Mouse (Mus musculus): ENCODE measurements around the gene Plagl1.

DNA sequence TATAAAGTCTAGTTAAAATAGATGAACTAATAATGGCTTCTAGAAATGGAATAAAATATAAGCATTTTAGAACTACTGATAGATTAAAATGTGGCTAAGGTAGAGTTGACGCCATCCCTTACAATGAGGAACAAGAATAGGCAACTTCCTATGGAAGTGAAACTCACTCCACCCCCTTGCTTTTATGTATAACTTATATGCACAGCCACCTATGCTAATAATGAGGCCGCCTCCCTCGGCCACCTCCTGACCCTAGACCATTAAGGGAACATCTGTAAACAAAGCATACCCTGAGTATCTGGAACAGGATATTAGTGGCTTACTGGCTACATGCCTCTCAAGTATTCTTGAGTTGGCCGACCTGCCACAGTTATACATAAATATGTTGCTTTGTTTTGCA is 43.5 kb downstream of the Plagl1 start:
- TF ChIP-seq POLR2A (IDR thresholded peaks at IDR 0.05; ENCODE audit: low read depth, low read length) (no peak), CTCF (IDR thresholded peaks at IDR 0.05; ENCODE audit: extremely low read depth, insufficient read length, insufficient replicate concordance, low read depth, low read length) (no peak)
